Mouse (Mus musculus): ENCODE measurements around the gene Aldh3a1.

DNA sequence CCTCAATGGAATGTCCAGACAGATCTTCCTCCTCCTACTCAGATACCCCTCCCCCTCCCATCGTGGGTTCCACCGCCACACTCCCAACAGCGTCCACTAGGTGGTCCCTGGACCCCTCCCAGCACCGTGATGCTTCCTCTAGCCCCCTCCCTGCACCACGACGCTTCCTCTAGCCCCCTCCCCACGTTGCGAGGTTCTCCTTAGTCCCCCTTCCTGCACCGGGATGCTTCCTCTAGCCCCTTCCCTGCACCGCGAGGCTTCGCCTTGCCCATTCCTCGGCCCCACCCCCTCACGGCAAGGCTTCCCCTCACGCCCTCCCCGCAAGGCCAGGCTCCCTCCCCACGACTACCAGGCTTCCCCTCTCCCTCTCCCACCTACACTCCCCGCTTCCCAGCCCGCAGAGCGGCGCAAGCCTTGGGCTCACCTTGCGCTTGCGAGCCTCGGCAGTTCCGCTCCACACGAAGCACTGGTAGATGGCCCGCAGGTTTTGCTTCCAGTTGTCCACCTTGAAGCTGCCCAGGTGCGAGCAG, 33.0 kb upstream of the Aldh3a1 start:
- TF ChIP-seq GATA1 (IDR thresholded peaks at IDR 0.05; ENCODE audit: low read depth, low read length), result no peak
- no peak for TF ChIP-seq HCFC1 (IDR thresholded peaks at IDR 0.05; ENCODE audit: low read depth, low read length)
- 0 out of 2 replicates have a peak, but pooled peaks have one; percentile 7 for TF ChIP-seq ELF1 (IDR thresholded peaks at IDR 0.05; ENCODE audit: low read depth, low read length)
- TF ChIP-seq MAZ (IDR thresholded peaks at IDR 0.05; ENCODE audit: low read depth, low read length), result no peak; the same call in 1 of the 2 replicates
- TF ChIP-seq RAD21 (IDR thresholded peaks at IDR 0.05; ENCODE audit: low read depth, low read length), result no peak
- peak; percentile 20 to 27 (median 20); a peak in 3 of 6 replicates for TF ChIP-seq CTCF (IDR thresholded peaks at IDR 0.05 in 2 of 3, conservative IDR thresholded peaks at IDR 0.05 in 1 of 3; ENCODE audit: control insufficient read depth in 1 of 3, insufficient read depth in 1 of 3, low read depth in 2 of 3, low read length in 3 of 3, poor library complexity in 1 of 3, severe bottlenecking in 1 of 3)
- TF ChIP-seq MAX (IDR thresholded peaks at IDR 0.05; ENCODE audit: low read length), result no peak
- no peak for TF ChIP-seq MYB (IDR thresholded peaks at IDR 0.05; ENCODE audit: low read depth, low read length)
- TF ChIP-seq POLR2A (IDR thresholded peaks at IDR 0.05; ENCODE audit: control insufficient read depth in 1 of 2, insufficient read depth in 1 of 2, low read depth in 1 of 2, low read length in 2 of 2, poor library complexity in 1 of 2), result no peak
- no peak for TF ChIP-seq BHLHE40 (IDR thresholded peaks at IDR 0.05; ENCODE audit: borderline replicate concordance, low read depth, low read length)
- TF ChIP-seq EP300 (IDR thresholded peaks at IDR 0.05; ENCODE audit: low read depth in 1 of 2, low read length in 2 of 2), result no peak
